Mouse (Mus musculus): ENCODE measurements around the gene Diaph3. TPM values are rescaled to one million over a fixed set of nuclear protein-coding genes. Genes with fewer than 3 reads are reported as not detected.
"Not testable (repeated sequence)": the region's sequence is repeated elsewhere in the genome, so short reads cannot be mapped to it uniquely, and the experiment has no call there.

Diaph3 gene
- total RNA-seq, 2 experiments from 2014 or later: 0.16 to 0.24 TPM

DNA sequence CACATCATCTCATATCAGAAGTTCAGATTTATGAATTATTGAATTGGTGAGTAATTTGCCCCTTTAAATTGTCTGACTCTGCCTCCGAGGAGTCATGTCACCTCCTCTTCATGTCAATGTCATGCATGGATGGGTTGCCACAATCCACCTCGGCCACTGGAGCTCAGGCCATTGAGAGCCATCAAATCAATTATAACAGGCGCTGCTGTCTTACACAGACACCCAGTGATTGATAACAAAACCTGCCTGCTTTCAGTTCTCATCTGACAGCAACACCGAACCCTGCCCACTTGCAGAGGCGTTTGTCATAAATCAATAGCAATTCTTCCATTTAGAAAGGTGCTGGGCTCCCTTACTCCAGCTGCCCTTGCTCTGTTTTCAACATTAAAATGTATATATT is 402.1 kb downstream of the Diaph3 start:
- no peak for DNase-seq (ENCODE audit: low spot score)

DNA sequence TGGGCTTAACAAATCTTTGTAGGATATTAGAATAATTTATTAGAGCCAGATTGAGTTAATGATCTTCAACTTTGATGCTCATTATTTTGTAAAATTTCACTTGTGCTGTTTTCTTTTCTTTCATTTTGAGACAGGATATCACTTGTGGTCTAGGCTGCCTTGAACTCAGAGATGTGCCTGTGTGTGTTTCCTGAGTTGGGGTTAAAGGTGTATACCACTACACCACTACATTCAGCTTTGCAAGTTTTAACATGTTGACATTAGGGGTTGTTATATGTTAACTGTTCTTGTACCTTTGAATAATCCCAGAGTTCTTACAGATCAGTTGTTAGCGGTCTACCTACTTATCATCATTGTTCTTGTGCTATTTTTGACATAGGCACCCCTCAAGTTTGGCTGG is 404.4 kb downstream of the Diaph3 start:
- DNase-seq (ENCODE audit: low spot score): no peak

DNA sequence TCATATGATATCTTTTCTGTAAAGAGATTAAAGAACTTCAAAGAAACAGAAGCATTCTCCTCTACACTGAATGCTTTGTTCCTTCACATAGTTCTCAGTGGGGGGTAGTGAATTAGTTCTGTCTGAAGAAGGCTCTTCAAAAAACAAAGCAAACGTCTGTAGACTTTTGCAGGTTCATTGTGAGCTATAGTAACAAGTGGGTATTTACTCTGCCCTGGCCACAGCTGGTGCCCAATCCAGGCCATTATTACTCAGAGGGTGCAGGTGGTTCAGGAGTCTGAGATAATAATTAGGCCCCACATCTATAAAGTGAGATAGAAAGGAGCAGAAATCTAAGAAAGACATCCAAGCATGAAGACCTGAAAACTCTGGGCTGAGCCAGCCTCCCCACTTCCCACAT is 409.7 kb downstream of the Diaph3 start:
- no peak for DNase-seq (ENCODE audit: low spot score)

DNA sequence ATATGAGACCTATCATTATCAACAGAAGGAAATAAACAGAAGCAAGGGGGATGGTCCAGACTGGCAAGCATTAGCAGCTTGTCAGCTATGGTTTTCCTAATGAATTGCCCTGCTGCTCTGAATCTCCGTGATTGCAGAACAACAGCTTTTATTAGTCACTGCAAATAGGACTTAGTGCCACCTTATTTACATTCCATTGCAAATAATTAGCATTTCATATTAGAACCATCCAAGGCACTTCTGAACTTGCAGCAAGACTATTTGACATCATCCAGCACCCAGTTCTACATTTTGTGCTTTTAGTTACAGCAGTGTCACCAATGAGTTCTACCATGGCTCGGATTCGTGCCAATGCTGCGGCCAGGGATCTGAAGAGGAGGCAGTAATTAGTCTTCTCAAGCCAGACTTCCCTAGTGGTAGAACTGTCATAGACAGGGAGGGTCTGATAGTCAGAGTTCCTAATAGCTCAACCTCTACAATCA is 411.4 kb downstream of the Diaph3 start:
- no peak for DNase-seq (ENCODE audit: low spot score)

DNA sequence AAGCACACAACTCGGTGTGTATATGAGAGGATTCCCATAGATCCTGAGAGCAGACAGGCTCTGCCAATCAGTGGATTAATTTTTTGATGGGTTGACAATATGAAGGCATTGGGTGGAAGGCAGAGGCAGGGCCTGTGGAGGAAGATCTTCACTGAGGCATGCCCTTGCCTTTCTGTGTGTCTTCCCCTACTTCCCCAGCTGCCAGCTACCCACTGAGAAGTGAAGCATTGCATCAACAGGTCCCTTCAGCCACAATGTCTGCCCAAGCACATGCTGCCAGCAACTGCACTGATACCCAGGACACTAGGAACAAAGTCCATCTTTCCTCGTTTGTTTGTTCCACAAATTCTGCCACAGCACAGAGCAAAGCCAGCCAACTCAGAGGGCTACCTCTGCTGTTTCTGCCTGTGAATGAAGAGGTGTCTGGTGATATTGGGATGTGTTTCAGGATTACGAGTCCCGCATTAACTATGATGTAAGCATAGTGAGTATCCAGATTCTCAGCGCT is 413.4 kb downstream of the Diaph3 start:
- no peak for DNase-seq (ENCODE audit: low spot score)

DNA sequence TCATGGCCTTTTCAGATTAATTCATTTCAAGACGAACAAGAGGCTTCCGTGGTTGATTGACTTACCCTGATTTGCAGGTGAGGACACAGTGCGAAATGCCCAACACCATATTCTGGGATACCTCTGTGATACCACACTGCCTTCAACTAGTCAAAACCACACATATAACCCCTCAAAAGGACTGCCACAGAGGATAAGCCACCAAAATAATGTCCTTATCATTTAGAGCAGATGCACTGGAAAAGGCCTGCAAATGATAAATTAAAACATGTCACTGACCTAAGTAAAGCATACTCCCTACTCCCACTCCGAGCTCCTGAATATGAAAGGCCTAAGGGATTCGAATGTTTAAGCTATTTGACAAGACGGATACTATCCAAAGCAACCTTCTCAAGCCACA is 419.3 kb downstream of the Diaph3 start:
- DNase-seq (ENCODE audit: low spot score): no peak

DNA sequence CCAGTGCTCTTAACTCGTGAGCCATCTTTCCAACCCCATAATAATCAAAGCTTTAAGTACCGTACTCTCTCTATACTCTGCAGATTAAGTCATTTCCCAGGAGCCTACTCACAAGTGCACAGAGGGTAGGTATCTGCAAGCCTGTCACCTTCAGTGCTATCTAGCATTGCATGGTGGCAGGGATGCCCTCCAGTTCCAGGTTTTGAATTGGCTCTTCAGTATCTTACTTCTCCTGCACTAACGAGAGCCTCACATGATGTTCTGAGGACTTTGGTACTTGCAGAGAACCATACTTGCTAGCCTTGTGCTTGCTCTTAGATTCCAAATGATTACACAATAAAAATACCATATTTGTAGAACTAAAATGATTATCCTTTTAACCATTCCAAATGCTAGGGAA is 420.0 kb downstream of the Diaph3 start:
- DNase-seq (ENCODE audit: low spot score): no peak

DNA sequence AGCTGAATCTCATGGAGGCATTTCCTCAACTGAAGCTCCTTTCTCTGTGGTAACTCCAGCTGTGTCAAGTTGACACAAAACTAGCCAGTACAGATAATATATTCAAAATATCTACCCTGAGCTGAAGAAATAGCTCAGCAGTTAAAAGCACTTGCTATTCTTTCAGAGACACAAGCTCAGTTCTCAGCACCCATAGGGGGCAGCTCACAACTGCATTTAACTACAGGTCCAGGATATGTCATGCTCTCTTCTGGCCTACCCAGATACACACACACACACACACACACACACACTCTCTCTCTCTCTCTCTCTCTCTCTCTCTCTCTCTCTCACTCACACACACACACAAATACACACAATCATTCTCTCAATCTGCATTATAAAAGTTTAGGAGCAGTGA is 420.6 kb downstream of the Diaph3 start:
- not testable (repeated sequence) for DNase-seq (ENCODE audit: low spot score)

DNA sequence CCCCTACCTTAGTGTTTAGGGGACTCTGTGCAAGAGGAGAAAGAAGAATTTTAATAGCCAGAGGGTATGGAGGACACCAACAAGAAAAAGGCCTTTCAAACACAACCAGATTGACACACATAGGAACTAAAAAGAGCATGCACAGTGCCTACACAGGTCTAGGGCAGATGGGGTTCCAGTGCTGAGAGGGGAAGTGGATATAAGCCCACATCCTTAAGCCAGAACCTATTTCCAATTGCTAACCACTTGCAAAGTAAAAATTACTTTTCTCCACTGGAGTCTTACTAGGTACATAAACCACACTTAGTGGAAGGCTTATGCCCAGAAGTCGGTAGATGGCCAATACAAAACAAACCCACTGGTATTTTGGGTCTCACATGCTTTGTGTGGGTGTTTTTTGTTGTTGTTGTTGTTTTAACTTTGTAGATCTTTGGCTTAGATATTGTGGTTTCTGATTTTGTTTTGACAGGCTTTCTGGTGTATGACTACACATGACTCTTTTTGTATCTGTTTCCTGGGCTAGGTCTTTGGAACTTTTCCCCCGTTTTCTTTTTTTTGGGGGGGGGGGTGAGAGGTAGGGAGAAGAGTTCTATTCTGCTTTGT is 426.8 kb downstream of the Diaph3 start:
- no peak for DNase-seq (ENCODE audit: low spot score)

DNA sequence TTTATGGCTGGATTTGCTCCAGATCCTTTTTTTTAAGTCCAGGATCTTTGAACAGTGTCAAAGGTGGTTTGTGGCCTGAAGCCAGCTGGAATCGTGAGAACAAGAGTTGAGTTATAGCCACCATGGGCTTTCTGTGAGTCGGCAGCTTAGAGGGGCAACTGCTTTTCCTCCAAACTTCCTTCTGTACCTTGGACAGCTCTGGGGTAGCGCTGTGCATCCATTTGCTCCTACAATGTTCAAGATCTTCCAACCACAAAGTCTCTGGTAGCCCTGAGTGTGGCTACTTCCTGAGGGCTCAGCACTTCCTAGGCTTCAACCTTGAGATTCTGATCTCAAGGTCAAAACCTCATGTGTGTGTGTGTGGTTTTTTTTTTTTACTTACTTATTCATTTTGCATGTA is 437.0 kb downstream of the Diaph3 start:
- DNase-seq (ENCODE audit: low spot score): no peak

DNA sequence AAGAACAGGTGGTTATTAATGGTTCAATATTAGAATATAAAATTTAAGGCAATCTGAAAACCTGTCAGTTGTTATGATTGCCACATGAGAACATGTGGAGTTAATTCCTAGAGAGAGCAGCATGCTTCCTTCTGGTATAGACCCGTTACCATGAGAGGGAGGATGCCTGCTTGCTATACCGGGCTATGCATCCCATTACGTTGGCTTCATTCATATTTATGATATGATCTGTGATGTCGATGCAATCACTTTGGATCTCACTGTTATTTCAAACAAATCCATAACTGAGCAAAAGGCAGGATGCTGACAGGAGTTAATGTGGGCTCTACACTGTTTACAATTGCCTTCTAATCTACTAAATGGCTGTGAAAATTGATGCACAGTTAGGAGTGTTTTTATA is 439.9 kb downstream of the Diaph3 start:
- no peak for DNase-seq (ENCODE audit: low spot score)

DNA sequence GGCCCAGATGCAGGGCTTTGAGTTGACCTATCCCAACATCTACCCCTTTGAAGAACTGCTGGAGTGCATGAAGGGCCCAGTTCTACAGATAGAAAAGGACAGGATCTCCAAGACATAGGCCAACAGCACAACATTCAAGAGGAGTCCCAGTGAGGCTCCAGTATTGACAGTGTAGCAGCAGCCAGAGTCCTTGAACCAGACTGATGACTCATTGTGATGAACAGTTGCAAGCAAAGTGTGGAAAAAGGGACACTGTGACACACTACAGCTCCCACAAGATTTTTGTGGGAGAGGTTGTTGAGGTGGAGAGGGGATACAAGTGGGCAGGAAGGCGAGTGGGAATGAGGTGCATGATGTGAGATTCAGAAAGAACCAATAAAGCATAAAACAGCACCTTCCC is 443.1 kb downstream of the Diaph3 start:
- DNase-seq (ENCODE audit: low spot score): no peak

DNA sequence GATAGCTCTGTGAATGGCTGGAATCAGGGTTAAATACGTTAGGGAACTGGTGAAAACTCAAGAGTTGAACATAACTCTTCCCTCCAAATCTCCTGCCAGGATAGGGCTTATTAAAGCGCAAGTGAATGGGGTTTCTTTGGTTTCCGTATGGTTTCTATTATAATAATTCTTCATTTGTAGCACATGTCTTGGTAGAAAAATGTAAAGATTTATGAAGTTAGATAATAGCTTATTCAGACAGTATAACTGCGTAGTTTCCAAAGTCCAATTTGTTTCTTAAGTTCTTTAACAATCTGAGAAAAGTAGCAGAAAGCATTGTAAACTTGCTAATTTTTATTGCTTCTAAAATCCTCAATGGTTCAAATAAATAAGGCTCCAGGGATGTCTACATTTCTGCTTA is 448.3 kb downstream of the Diaph3 start:
- no peak for DNase-seq (ENCODE audit: low spot score)

DNA sequence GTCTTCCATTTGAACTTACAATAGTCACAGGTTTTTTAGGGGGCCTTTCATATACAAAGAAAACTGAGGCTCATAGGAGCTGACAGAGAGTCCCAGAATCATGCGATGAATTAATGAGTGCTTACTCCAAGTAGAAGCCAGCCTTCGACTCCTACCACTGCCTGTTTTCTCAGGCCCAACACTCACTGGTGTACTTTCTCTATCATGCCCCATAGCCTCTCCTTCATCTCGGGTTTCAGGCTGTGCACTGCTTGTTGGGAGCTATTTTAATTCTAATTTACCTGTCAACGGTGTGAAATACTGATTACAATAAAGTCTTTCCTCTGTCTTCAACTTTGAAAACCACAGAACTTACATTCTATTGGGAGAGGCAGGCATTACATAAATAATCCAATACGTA is 449.7 kb downstream of the Diaph3 start:
- DNase-seq (ENCODE audit: low spot score): no peak

DNA sequence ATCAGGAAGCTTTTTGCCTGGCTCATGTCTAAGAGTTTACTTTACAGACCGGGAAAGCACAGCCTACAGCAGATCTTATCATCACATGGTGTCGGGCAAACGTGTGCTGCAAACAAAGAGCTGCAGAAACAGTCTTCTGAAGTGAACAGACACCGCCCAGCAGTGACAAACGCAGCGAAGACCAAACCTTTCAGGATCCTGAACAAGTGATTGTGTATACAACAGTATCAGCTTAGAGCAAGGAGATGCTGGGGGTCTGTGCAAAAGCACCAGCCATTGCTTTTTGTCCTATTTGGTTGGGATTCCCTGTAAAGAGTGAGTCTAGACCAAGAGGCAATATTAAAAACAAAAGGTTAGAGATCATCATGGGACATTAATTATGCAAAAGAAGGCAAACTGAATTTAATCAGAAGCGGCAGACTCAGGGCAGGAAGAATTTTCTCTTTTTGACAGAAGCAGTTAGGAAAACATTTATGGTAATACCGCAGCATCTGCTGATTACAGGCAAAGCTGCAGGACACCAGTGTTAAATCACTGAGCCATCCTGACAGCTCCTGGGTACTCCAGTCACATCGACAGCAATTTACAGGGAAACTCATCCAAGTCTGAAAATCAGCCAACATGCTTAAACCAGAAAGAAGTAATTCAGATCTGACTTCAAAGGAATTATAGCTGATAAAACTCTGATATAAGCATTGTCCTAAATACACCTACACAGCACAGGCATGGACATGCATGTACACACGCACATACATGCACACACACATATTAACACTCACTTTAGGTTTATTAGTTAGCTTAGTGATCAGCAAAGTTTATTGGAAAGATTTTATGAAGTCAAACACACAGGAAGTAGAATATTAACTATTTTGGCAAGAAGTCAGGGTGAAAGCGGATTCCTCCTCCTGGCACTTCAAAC is 456.2 kb downstream of the Diaph3 start:
- no peak for DNase-seq (ENCODE audit: low spot score)

DNA sequence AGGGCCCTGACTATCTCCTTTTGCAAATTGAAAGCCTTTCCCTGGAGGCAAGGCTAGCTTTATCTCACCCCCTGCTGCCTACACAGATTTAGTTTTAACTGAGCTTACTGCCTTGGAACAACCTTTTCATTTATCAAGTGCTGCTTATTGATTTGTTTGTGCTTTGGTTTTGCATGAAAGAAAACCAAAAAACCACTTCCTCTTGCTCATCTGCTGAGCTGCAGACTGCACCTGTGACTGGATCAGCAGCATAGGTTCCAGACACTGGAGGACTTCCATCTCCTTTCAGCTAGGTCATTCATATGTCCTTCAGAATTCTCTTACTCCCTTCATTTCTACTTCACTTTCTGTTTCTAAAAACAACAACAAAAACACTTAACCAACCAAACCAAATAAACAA is 459.1 kb downstream of the Diaph3 start:
- no peak for DNase-seq (ENCODE audit: low spot score)

DNA sequence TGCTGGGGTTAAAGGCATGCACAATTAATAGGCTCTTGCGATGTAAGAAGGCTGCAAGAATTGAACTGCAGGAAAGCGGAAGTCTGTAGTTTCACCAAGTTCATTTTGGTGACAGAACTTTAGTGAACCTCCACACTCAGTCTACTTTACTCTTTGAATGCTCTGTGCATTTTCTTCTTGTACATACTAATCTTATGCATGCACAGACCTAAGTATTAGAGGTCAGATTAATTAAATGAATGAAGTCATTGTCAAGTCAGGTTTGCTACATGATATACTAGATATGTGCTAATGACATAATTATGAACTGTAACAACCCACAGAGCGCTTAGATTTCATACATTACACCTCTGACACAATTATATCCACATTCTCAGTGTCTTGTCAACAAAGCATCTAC is 462.0 kb downstream of the Diaph3 start:
- no peak for DNase-seq (ENCODE audit: low spot score)

DNA sequence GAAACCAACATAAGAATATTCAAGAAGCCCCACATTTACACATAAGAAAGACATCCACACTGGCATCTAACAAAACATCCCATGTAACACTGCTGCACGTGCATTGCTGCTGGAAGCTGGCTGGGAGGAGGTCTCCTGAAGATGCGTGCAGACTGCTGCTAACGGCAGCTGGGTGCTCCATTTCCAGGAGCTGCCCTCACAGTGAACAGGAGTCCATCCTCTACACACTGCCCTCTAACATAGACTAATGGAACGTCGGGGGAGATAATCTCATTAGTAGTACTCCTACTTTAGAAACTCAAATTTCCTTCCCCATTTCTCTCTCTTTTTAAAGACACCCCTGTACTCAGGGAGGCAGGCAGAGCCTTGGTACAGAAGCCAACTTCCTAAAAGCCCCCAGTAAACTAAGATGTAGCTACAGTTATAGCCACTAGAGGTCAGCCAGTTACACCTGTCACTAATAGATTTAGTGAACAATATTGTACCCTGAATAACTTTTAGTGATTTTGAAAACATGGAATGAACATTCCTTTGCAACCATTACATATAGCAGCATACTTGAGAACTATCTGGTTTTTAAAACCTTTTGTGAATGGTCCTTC is 462.8 kb downstream of the Diaph3 start:
- no peak for DNase-seq (ENCODE audit: low spot score)

DNA sequence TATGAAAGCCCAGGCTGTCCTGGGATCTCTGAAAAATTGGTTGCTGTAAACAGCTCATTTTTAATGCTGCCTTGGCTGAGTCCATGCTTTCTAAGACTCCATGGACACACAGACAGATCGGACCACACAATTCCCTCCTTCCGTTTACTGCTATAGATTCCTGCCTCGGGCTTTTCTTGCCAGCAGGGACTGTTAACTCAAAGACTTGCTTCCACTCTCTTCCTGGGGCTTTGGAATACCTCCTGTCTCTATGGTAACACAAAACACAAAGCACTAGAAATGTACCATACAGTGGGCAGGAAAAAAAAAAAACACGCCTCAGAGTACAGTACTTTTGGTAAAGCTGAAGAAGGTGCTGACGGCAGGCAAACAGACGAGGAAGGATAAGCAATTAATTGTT is 464.0 kb downstream of the Diaph3 start:
- DNase-seq (ENCODE audit: low spot score): no peak

DNA sequence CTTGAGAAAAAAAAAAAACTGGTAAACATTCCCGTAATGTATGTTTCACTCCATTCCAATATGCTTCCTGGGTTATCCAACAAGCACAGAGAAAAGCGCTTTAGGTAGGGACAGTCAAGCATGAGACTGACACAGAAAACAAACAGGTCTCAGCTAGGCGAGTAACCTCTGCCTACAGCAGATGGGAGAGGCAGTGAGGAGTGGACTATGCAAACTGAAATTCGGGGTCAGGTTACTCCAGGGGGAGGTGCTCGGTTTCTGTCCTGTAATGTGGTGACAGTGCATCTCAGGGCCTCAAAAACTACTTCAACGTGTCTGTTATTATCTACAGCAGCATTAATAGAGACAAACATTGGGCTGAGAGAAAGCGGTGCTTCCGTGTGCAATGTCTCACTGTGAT is 465.7 kb downstream of the Diaph3 start:
- DNase-seq (ENCODE audit: low spot score): no peak

DNA sequence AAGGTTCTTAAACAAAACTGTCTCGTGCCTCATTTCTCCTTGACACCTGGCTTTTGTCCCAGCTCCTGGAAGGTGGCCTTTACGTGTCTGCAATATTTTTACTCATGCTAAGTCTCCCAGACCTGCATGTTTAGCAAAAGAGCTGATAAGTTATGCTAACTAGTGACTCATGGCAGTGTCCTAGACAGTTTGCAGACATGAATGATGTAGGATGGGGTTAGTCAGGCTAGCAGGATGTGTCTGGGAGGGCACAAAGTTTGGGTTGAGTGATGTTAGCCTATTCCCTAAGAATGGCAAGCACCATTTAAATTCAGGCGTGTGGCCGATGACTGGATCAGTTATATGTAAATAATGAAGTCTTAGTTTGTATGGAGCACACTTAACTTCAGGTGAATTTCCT is 478.2 kb downstream of the Diaph3 start:
- DNase-seq (ENCODE audit: low spot score): no peak

DNA sequence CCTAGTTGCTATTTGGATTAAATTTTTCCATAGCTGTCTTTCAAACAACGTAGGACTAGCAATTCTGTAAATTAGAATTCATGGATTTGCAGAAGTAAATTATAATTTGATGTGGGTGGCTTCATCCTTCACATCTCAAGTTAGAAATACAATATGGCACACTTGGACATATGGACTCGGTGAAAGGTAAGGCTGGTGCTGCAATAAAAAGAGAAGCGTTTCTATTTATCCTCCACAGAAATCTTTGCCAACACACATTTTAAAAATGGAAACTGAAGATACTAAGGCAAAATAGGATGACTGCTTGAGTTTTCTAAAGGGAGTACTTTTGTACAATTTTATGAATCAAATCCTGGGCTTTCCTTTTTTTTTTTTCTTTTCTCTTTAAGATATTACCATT is 480.5 kb downstream of the Diaph3 start:
- no peak for DNase-seq (ENCODE audit: low spot score)
